Mouse (Mus musculus): Measurements from ENCODE around the gene Zfp239. TPM values are rescaled to one million over a fixed set of nuclear protein-coding genes. Genes with fewer than 3 reads are reported as not detected.
A peak's percentile ranks its signal among the peaks of the same experiment; 100 is the strongest.
"Not testable (repeated sequence)": the region's sequence is repeated elsewhere in the genome, so short reads cannot be mapped to it uniquely, and the experiment has no call there.

Gene Zfp239
- polyA plus RNA-seq, 1 experiment from 2014 or later: 6.8 TPM

DNA sequence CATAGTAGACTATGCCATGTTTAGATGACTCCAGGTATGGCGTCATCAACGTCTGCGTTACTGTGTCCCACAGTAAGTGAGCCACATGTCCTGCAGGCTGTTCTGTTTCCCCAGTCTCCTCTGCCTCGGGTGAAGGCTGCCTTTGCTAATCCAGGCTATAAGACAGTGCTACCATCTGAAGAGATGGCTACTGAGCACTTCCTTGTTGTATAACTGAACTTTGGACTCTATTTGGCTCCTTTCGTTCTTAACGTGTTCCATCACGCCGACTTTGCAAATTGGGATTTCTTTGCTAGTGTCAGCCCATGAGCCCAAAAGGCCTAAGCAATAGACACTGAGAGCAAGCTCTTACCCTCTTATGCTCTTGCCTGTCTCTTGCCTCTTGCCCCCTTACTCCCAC, 6.3 kb downstream of the Zfp239 start:
- H3K4me3 ChIP-seq (ENCODE audit: low read depth, low read length): no peak overlapping the region

GRCm38 (mm10) chr6:117871034-117871433, 9.1 kb downstream of the Zfp239 start:
- ATAC-seq (replicated peaks; ENCODE audit: low FRiP score, low TSS enrichment, low read depth) (no peak), DNase-seq (ENCODE audit: low spot score) (no peak)

More for the DNA sequence above, 6.3 kb downstream of the Zfp239 start:
- DNase-seq (ENCODE audit: low spot score) (no peak), ATAC-seq (replicated peaks; ENCODE audit: low FRiP score, low TSS enrichment, low read depth) (no peak)
- H3K36me3 ChIP-seq (ENCODE audit: control insufficient read depth, insufficient read depth, low read length): no peaks in the 10 kb centered on the region
- H3K27ac ChIP-seq (ENCODE audit: low read depth): no peak overlapping the region
- H3K9ac ChIP-seq (ENCODE audit: low read length): no peak overlapping the region
- H3K4me1 ChIP-seq (replicated peaks; ENCODE audit: control insufficient read depth, insufficient read depth, low read length): no peaks in the 10 kb centered on the region
- no peaks in the 10 kb centered on the region for H3K9me3 ChIP-seq (ENCODE audit: control insufficient read depth, low read length)
- 90% methylated on average over 8 of the region's 8 CpGs for WGBS
- no peak overlapping the region for H3K4me2 ChIP-seq (ENCODE audit: low read length)
- H3K27me3 ChIP-seq (replicated peaks; ENCODE audit: control insufficient read depth, insufficient read depth, low read length): no peaks in the 10 kb centered on the region

GRCm38 (mm10) chr6:117873450-117873849, 11.6 kb downstream of the Zfp239 start:
- DNase-seq (ENCODE audit: low spot score); H3K36me3 ChIP-seq (ENCODE audit: control insufficient read depth, insufficient read depth, low read length); H3K27me3 ChIP-seq (replicated peaks; ENCODE audit: control insufficient read depth, insufficient read depth, low read length); ATAC-seq (replicated peaks; ENCODE audit: low FRiP score, low TSS enrichment, low read depth); H3K4me3 ChIP-seq (ENCODE audit: low read depth, low read length); H3K4me1 ChIP-seq (replicated peaks; ENCODE audit: control insufficient read depth, insufficient read depth, low read length); H3K4me2 ChIP-seq (ENCODE audit: low read length); H3K9me3 ChIP-seq (ENCODE audit: control insufficient read depth, low read length); H3K27ac ChIP-seq (ENCODE audit: low read depth); H3K9ac ChIP-seq (ENCODE audit: low read length): not testable (repeated sequence)
- WGBS: 83% methylated on average over 7 of the region's 7 CpGs

More at GRCm38 (mm10) chr6:117871034-117871433, 9.1 kb downstream of the Zfp239 start:
- H3K36me3 ChIP-seq (ENCODE audit: control insufficient read depth, insufficient read depth, low read length): no peaks in the 10 kb centered on the region
- H3K9me3 ChIP-seq (ENCODE audit: control insufficient read depth, low read length): no peaks in the 10 kb centered on the region
- 77% methylated on average over 14 of the region's 14 CpGs for WGBS
- H3K9ac ChIP-seq (ENCODE audit: low read length): no peak overlapping the region
- no peak overlapping the region for H3K4me3 ChIP-seq (ENCODE audit: low read depth, low read length)
- H3K4me2 ChIP-seq (ENCODE audit: low read length): no peak overlapping the region
- no peaks in the 10 kb centered on the region for H3K4me1 ChIP-seq (replicated peaks; ENCODE audit: control insufficient read depth, insufficient read depth, low read length)
- H3K27ac ChIP-seq (ENCODE audit: low read depth): no peak overlapping the region
- no peaks in the 10 kb centered on the region for H3K27me3 ChIP-seq (replicated peaks; ENCODE audit: control insufficient read depth, insufficient read depth, low read length)

DNA sequence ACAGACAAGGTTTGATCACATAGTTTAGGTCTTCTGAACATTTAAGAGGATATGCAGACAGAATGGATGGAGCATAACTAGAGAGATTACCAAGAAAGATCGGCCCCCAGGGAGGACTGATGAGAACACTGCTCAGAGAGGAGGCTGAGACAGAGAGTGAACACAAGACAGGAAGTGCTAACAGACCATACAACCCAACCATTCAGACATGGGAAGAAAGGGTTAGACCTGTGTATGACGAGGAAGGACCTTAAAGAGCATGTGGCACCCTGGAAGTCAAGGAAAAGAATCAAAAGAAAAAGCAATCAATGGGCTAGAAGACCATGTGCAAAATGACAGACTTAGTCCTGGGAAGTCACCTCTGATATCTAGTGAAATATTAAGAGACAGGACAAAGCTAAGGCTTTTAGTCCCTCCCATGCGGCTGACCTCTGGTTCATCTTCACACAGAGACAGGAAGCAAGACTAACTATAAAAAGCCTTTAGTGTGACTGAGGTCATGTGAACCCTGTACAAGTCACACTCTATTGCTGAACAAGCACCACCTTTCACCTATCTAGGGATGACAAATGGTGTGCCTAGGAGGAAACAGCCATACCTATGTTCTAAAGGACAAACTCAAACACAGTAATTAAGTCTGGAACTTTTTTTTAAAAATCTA, 12.9 kb downstream of the Zfp239 start:
- H3K4me1 ChIP-seq (replicated peaks; ENCODE audit: control insufficient read depth, insufficient read depth, low read length): no peaks in the 10 kb centered on the region
- no peak overlapping the region for H3K9ac ChIP-seq (ENCODE audit: low read length)
- ATAC-seq (replicated peaks; ENCODE audit: low FRiP score, low TSS enrichment, low read depth) (no peak), DNase-seq (ENCODE audit: low spot score) (no peak)
- no peak overlapping the region for H3K4me2 ChIP-seq (ENCODE audit: low read length)
- H3K9me3 ChIP-seq (ENCODE audit: control insufficient read depth, low read length): no peaks in the 10 kb centered on the region
- WGBS: 80% methylated on average over 3 of the region's 3 CpGs
- no peaks in the 10 kb centered on the region for H3K27me3 ChIP-seq (replicated peaks; ENCODE audit: control insufficient read depth, insufficient read depth, low read length)
- H3K27ac ChIP-seq (ENCODE audit: low read depth): no peak overlapping the region
- no peak overlapping the region for H3K4me3 ChIP-seq (ENCODE audit: low read depth, low read length)
- H3K36me3 ChIP-seq (ENCODE audit: control insufficient read depth, insufficient read depth, low read length): no peaks in the 10 kb centered on the region

GRCm38 (mm10) chr6:117878700-117879407, 17.0 kb downstream of the Zfp239 start:
- DNase-seq (ENCODE audit: low spot score): no peak

DNA sequence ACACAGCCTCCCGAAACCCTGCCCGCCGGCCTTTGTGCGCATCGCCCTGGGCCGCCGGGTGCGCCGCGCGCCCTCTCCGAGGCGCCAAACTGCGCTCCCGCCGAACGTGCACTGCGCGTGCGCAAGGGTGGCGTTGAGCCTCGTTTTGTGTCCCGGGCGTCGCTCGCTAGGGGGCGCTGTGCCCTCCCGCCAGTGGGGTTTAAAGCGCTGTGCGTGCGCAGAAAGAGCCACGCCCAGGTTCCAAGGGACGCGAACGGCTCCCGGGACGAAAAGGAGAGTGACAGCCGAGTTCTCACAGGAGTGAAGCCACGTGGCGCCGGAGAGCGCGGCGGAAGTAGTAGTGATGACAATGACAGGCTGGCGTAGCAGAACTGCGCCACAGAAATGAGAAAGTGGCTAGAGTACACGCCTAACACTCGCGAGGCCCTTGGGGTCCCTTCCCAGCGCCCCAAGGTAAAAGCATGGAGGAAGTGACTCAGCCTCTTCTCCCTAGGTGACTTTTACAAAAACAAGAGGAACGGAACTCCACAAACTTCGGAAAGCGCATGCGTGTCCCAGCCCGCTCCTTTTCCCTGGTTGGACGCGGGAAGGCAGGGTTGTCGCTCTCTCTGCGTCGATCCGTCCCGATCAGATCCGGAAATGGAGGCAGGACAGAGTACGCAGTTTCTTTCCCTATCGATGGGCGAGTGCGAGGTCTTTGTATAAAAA, 17.7 kb downstream of the Zfp239 start:
- DNase-seq (ENCODE audit: low spot score) (peak; percentile 100), ATAC-seq (replicated peaks; ENCODE audit: low FRiP score, low TSS enrichment, low read depth) (peak; percentile 92)
- no peaks in the 10 kb centered on the region for H3K36me3 ChIP-seq (ENCODE audit: control insufficient read depth, insufficient read depth, low read length)
- peak overlapping the region; percentile 55 for H3K4me2 ChIP-seq (ENCODE audit: low read length)
- H3K9ac ChIP-seq (ENCODE audit: low read length): peak overlapping the region; percentile 75
- no peaks in the 10 kb centered on the region for H3K27me3 ChIP-seq (replicated peaks; ENCODE audit: control insufficient read depth, insufficient read depth, low read length)
- H3K4me1 ChIP-seq (replicated peaks; ENCODE audit: control insufficient read depth, insufficient read depth, low read length): peaks cover 6% of the 10 kb centered on the region; the same call in 1 of the 2 replicates
- under 1% methylated on average over 67 of the region's 67 CpGs for WGBS
- H3K27ac ChIP-seq (ENCODE audit: low read depth): peak overlapping the region; percentile 99
- H3K4me3 ChIP-seq (ENCODE audit: low read depth, low read length): peak overlapping the region; percentile 52
- H3K9me3 ChIP-seq (ENCODE audit: control insufficient read depth, low read length): no peaks in the 10 kb centered on the region

More at GRCm38 (mm10) chr6:117878700-117879407, 17.0 kb downstream of the Zfp239 start:
- Histone ChIP-seq H3K27ac (ENCODE audit: low read depth) (peak overlapping the region; percentile 99), H3K36me3 (ENCODE audit: control insufficient read depth, insufficient read depth, low read length) (no peaks in the 10 kb centered on the region), H3K4me3 (ENCODE audit: low read depth, low read length) (peak overlapping the region; percentile 52), H3K27me3 (replicated peaks; ENCODE audit: control insufficient read depth, insufficient read depth, low read length) (no peaks in the 10 kb centered on the region), H3K9me3 (ENCODE audit: control insufficient read depth, low read length) (no peaks in the 10 kb centered on the region), H3K4me2 (ENCODE audit: low read length) (peak overlapping the region; percentile 55), H3K4me1 (replicated peaks; ENCODE audit: control insufficient read depth, insufficient read depth, low read length) (peaks cover 6% of the 10 kb centered on the region; the same call in 1 of the 2 replicates), H3K9ac (ENCODE audit: low read length) (peak overlapping the region; percentile 75)
- ATAC-seq (replicated peaks; ENCODE audit: low FRiP score, low TSS enrichment, low read depth): peak; percentile 87
- WGBS: 11% methylated on average over 26 of the region's 26 CpGs

GRCm38 (mm10) chr6:117880394-117880838, 18.5 kb downstream of the Zfp239 start:
- ATAC-seq (replicated peaks; ENCODE audit: low FRiP score, low TSS enrichment, low read depth): no peak
- H3K9ac ChIP-seq (ENCODE audit: low read length): peak overlapping the region; percentile 75
- no peaks in the 10 kb centered on the region for H3K27me3 ChIP-seq (replicated peaks; ENCODE audit: control insufficient read depth, insufficient read depth, low read length)

DNA sequence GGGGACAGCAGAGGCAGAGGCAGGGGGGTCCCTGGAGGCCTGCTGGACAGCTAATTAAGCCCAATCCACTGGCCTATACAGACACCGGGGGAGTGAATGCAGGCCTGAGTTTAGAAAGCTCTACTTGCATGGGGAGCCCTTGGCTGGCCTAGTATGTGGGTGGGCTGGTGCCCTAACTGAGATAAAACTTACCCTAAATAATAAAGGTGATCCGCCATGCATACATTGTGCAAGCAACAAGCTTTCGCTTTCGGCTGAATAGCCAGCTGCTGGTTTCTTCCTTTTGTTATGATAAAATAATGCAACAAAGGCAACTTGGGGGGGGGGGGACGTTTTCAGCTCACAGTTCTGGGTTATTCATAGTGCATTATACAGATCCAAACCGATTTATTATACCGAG, 19.3 kb downstream of the Zfp239 start:
- 80% methylated on average over 7 of the region's 7 CpGs for WGBS
- H3K27me3 ChIP-seq (replicated peaks; ENCODE audit: control insufficient read depth, insufficient read depth, low read length): no peaks in the 10 kb centered on the region
- H3K27ac ChIP-seq (ENCODE audit: low read depth): no peak overlapping the region
- no peak overlapping the region for H3K4me3 ChIP-seq (ENCODE audit: low read depth, low read length)
- H3K36me3 ChIP-seq (ENCODE audit: control insufficient read depth, insufficient read depth, low read length): no peaks in the 10 kb centered on the region
- H3K9me3 ChIP-seq (ENCODE audit: control insufficient read depth, low read length): no peaks in the 10 kb centered on the region
- ATAC-seq (replicated peaks; ENCODE audit: low FRiP score, low TSS enrichment, low read depth) (no peak), DNase-seq (ENCODE audit: low spot score) (no peak)
- H3K4me1 ChIP-seq (replicated peaks; ENCODE audit: control insufficient read depth, insufficient read depth, low read length): peaks cover 6% of the 10 kb centered on the region; the same call in 1 of the 2 replicates
- H3K4me2 ChIP-seq (ENCODE audit: low read length): no peak overlapping the region
- H3K9ac ChIP-seq (ENCODE audit: low read length): no peak overlapping the region

More at GRCm38 (mm10) chr6:117880394-117880838, 18.5 kb downstream of the Zfp239 start:
- H3K4me3 ChIP-seq (ENCODE audit: low read depth, low read length): peak overlapping the region; percentile 52
- DNase-seq (ENCODE audit: low spot score): no peak
- peaks cover 6% of the 10 kb centered on the region; the same call in 1 of the 2 replicates for H3K4me1 ChIP-seq (replicated peaks; ENCODE audit: control insufficient read depth, insufficient read depth, low read length)
- H3K4me2 ChIP-seq (ENCODE audit: low read length): peak overlapping the region; percentile 55
- peak overlapping the region; percentile 99 for H3K27ac ChIP-seq (ENCODE audit: low read depth)
- no peaks in the 10 kb centered on the region for H3K9me3 ChIP-seq (ENCODE audit: control insufficient read depth, low read length)
- H3K36me3 ChIP-seq (ENCODE audit: control insufficient read depth, insufficient read depth, low read length): no peaks in the 10 kb centered on the region
- WGBS: 34% methylated on average over 3 of the region's 3 CpGs

All from intestine, embryonic 14.5 days (tissue).